Mouse (Mus musculus): ENCODE measurements around the gene 2810408A11Rik.

2810408A11Rik gene

GRCm38 (mm10) chr11:69900471-69901405, at the start of gene 2810408A11Rik, which contains the start of gene Neurl4:
Gene 2810408A11Rik, minus strand, starts transcription at chr11:69900987.
Gene Neurl4, plus strand, starts transcription at chr11:69901072.
- in situ Hi-C loops (cut with MboI, MseI), result no loop called here

- in situ Hi-C loops (cut with MboI, MseI), result loop anchor here in 1 of 2 experiments (5.0 kb wide), 1 partner anchor 66 kb away; the partner anchor contains the start of gene Kctd11
These were observed 48.0 kb upstream of the 2810408A11Rik start for GRCm38 (mm10) chr11:69948763-69949150.

- in situ Hi-C loops (cut with MboI, MseI), result loop anchor here in 1 of 2 experiments (5.0 kb wide), 1 partner anchor 66 kb away; the partner anchor contains the start of gene Kctd11
These were observed 47.4 kb upstream of the 2810408A11Rik start, which contains the start of gene Slc2a4 for GRCm38 (mm10) chr11:69948066-69948762. Gene Slc2a4, minus strand, starts transcription at chr11:69948188.

GRCm38 (mm10) chr11:69947337-69948065, 46.7 kb upstream of the 2810408A11Rik start:
- in situ Hi-C loops (cut with MboI, MseI), result loop anchor here in 1 of 2 experiments (5.0 kb wide), 1 partner anchor 65 kb away; the partner anchor contains the start of gene Kctd11

- in situ Hi-C loops (cut with MboI, MseI), result loop anchor here in 1 of 2 experiments (5.0 kb wide), 1 partner anchor 64 kb away; the partner anchor contains the start of gene Kctd11
These were observed 45.5 kb upstream of the 2810408A11Rik start for GRCm38 (mm10) chr11:69945997-69946891.

- in situ Hi-C loops (cut with MboI, MseI), result loop anchor here in 1 of 2 experiments (5.0 kb wide), 1 partner anchor 63 kb away; the partner anchor contains the start of gene Kctd11
These were observed 44.4 kb upstream of the 2810408A11Rik start for GRCm38 (mm10) chr11:69945216-69945615.

- in situ Hi-C loops (cut with MboI, MseI), result no loop called here
These were observed 40.2 kb upstream of the 2810408A11Rik start for GRCm38 (mm10) chr11:69940962-69941361.

GRCm38 (mm10) chr11:69939731-69940130, 38.9 kb upstream of the 2810408A11Rik start:
- in situ Hi-C loops (cut with MboI, MseI), result no loop called here

GRCm38 (mm10) chr11:69939181-69939580, 38.4 kb upstream of the 2810408A11Rik start:
- in situ Hi-C loops (cut with MboI, MseI), result no loop called here

GRCm38 (mm10) chr11:69938401-69938979, 37.7 kb upstream of the 2810408A11Rik start:
- in situ Hi-C loops (cut with MboI, MseI), result no loop called here

GRCm38 (mm10) chr11:69937834-69938233, 37.0 kb upstream of the 2810408A11Rik start:
- in situ Hi-C loops (cut with MboI, MseI), result no loop called here

GRCm38 (mm10) chr11:69937385-69937784, 36.6 kb upstream of the 2810408A11Rik start:
- in situ Hi-C loops (cut with MboI, MseI), result no loop called here

GRCm38 (mm10) chr11:69936714-69937347, 36.0 kb upstream of the 2810408A11Rik start:
- in situ Hi-C loops (cut with MboI, MseI), result no loop called here

GRCm38 (mm10) chr11:69936156-69936555, 35.4 kb upstream of the 2810408A11Rik start:
- in situ Hi-C loops (cut with MboI, MseI), result no loop called here

- in situ Hi-C loops (cut with MboI, MseI), result no loop called here
These were observed 34.5 kb upstream of the 2810408A11Rik start, which contains the start of gene Ybx2 for GRCm38 (mm10) chr11:69935137-69935879. Gene Ybx2, plus strand, starts transcription at chr11:69935796.

GRCm38 (mm10) chr11:69934681-69935080, 33.9 kb upstream of the 2810408A11Rik start:
- in situ Hi-C loops (cut with MboI, MseI), result no loop called here

- in situ Hi-C loops (cut with MboI, MseI), result no loop called here
These were observed 33.4 kb upstream of the 2810408A11Rik start for GRCm38 (mm10) chr11:69934169-69934568.

GRCm38 (mm10) chr11:69933066-69933465, 32.3 kb upstream of the 2810408A11Rik start:
- in situ Hi-C loops (cut with MboI, MseI), result no loop called here
